Mouse (Mus musculus): Measurements from ENCODE around the gene Cmtr1.
"Not testable (repeated sequence)": the region's sequence is repeated elsewhere in the genome, so short reads cannot be mapped to it uniquely, and the experiment has no call there.

GRCm38 (mm10) chr17:29613453-29613852, 46.9 kb upstream of the Cmtr1 start:
- TF ChIP-seq POLR2A, CTCF (IDR thresholded peaks at IDR 0.05; ENCODE audit: insufficient read depth, low read depth, low read length): not testable (repeated sequence)

Measured in olfactory bulb, adult 2 months (tissue).